Mouse (Mus musculus): Measurements from ENCODE around the gene Ly86. TPM values are rescaled to one million over a fixed set of nuclear protein-coding genes. Genes with fewer than 3 reads are reported as not detected.
A peak's percentile ranks its signal among the peaks of the same experiment; 100 is the strongest.

Gene Ly86
- total and polyA plus RNA-seq, 2 experiments from 2014 or later, result 5.2 to 11.3 TPM

- ATAC-seq (no peak), DNase-seq (no peak)
- WGBS, result 69% methylated on average over 6 of the region's 6 CpGs
- H3K27me3 ChIP-seq (ENCODE audit: insufficient read depth, low read length), result no peaks in the 10 kb centered on the region; the same call in 1 of the 2 replicates
- H3K4me3 ChIP-seq (ENCODE audit: low read depth, low read length), result no peak overlapping the region
- no peak overlapping the region for H3K27ac ChIP-seq (ENCODE audit: low read depth, low read length)
- H3K4me2 ChIP-seq (ENCODE audit: low read depth), result no peak overlapping the region
- H3K36me3 ChIP-seq (ENCODE audit: insufficient read depth), result no peaks in the 10 kb centered on the region
- H3K4me1 ChIP-seq (ENCODE audit: insufficient read depth), result peaks cover 4% of the 10 kb centered on the region
- no peak overlapping the region for H3K9ac ChIP-seq
- no peaks in the 10 kb centered on the region for H3K9me3 ChIP-seq (ENCODE audit: low read length)
- no peak for TF ChIP-seq CTCF (IDR thresholded peaks at IDR 0.05; ENCODE audit: low read depth)
These were observed 109.3 kb downstream of the Ly86 start for GRCm38 (mm10) chr13:37454356-37454755.

GRCm38 (mm10) chr13:37455561-37455960 is 110.6 kb downstream of the Ly86 start:
- Histone ChIP-seq H3K36me3 (ENCODE audit: insufficient read depth) (no peaks in the 10 kb centered on the region), H3K27ac (ENCODE audit: low read depth, low read length) (no peak overlapping the region), H3K9ac (no peak overlapping the region), H3K4me3 (ENCODE audit: low read depth, low read length) (no peak overlapping the region), H3K9me3 (ENCODE audit: low read length) (no peaks in the 10 kb centered on the region), H3K4me2 (ENCODE audit: low read depth) (no peak overlapping the region), H3K4me1 (ENCODE audit: insufficient read depth) (peaks cover 4% of the 10 kb centered on the region), H3K27me3 (ENCODE audit: insufficient read depth, low read length) (no peaks in the 10 kb centered on the region; the same call in 1 of the 2 replicates)
- no peak for ATAC-seq
- WGBS, result 85% methylated on average over 3 of the region's 3 CpGs
- TF ChIP-seq CTCF (IDR thresholded peaks at IDR 0.05; ENCODE audit: low read depth), result no peak
- no peak for DNase-seq

GRCm38 (mm10) chr13:37457007-37457827 is 112.2 kb downstream of the Ly86 start:
- H3K9ac ChIP-seq, result no peak overlapping the region
- DNase-seq (peak; percentile 72), ATAC-seq (peak; percentile 79)
- H3K27ac ChIP-seq (ENCODE audit: low read depth, low read length), result peak overlapping the region; percentile 54
- no peaks in the 10 kb centered on the region for H3K9me3 ChIP-seq (ENCODE audit: low read length)
- 34% methylated on average over 11 of the region's 11 CpGs for WGBS
- H3K4me2 ChIP-seq (ENCODE audit: low read depth), result no peak overlapping the region
- TF ChIP-seq CTCF (IDR thresholded peaks at IDR 0.05; ENCODE audit: low read depth), result 0 out of 2 replicates have a peak, but pooled peaks have one; percentile 29
- H3K4me3 ChIP-seq (ENCODE audit: low read depth, low read length), result no peak overlapping the region
- no peaks in the 10 kb centered on the region; the same call in 1 of the 2 replicates for H3K27me3 ChIP-seq (ENCODE audit: insufficient read depth, low read length)
- no peaks in the 10 kb centered on the region for H3K36me3 ChIP-seq (ENCODE audit: insufficient read depth)
- peaks cover 3% of the 10 kb centered on the region for H3K4me1 ChIP-seq (ENCODE audit: insufficient read depth)

GRCm38 (mm10) chr13:37458557-37458956 is 113.5 kb downstream of the Ly86 start:
- ATAC-seq, result no peak

GRCm38 (mm10) chr13:37459022-37459421 is 114.0 kb downstream of the Ly86 start:
- Histone ChIP-seq H3K9ac (no peak overlapping the region), H3K27ac (ENCODE audit: low read depth, low read length) (no peak overlapping the region), H3K27me3 (ENCODE audit: insufficient read depth, low read length) (no peaks in the 10 kb centered on the region; the same call in 1 of the 2 replicates), H3K4me1 (ENCODE audit: insufficient read depth) (no peaks in the 10 kb centered on the region), H3K9me3 (ENCODE audit: low read length) (no peaks in the 10 kb centered on the region), H3K36me3 (ENCODE audit: insufficient read depth) (no peaks in the 10 kb centered on the region), H3K4me3 (ENCODE audit: low read depth, low read length) (no peak overlapping the region), H3K4me2 (ENCODE audit: low read depth) (no peak overlapping the region)
- no peak for DNase-seq
- WGBS, result 72% methylated on average over 10 of the region's 10 CpGs
- no peak for TF ChIP-seq CTCF (IDR thresholded peaks at IDR 0.05; ENCODE audit: low read depth)
- no peak for ATAC-seq

More at GRCm38 (mm10) chr13:37458557-37458956, 113.5 kb downstream of the Ly86 start:
- Histone ChIP-seq H3K27ac (ENCODE audit: low read depth, low read length) (no peak overlapping the region), H3K4me1 (ENCODE audit: insufficient read depth) (no peaks in the 10 kb centered on the region), H3K4me3 (ENCODE audit: low read depth, low read length) (no peak overlapping the region), H3K9me3 (ENCODE audit: low read length) (no peaks in the 10 kb centered on the region), H3K4me2 (ENCODE audit: low read depth) (no peak overlapping the region), H3K27me3 (ENCODE audit: insufficient read depth, low read length) (no peaks in the 10 kb centered on the region; the same call in 1 of the 2 replicates), H3K36me3 (ENCODE audit: insufficient read depth) (no peaks in the 10 kb centered on the region), H3K9ac (no peak overlapping the region)
- TF ChIP-seq CTCF (IDR thresholded peaks at IDR 0.05; ENCODE audit: low read depth), result no peak
- no peak for DNase-seq
- 79% methylated on average over 5 of the region's 5 CpGs for WGBS

GRCm38 (mm10) chr13:37459957-37460930 is 115.2 kb downstream of the Ly86 start:
- WGBS, result 72% methylated on average over 28 of the region's 28 CpGs
- ATAC-seq, result no peak
- Histone ChIP-seq H3K4me1 (ENCODE audit: insufficient read depth) (no peaks in the 10 kb centered on the region), H3K27me3 (ENCODE audit: insufficient read depth, low read length) (no peaks in the 10 kb centered on the region; the same call in 1 of the 2 replicates), H3K27ac (ENCODE audit: low read depth, low read length) (no peak overlapping the region), H3K36me3 (ENCODE audit: insufficient read depth) (no peaks in the 10 kb centered on the region), H3K9me3 (ENCODE audit: low read length) (no peaks in the 10 kb centered on the region), H3K9ac (no peak overlapping the region), H3K4me2 (ENCODE audit: low read depth) (no peak overlapping the region), H3K4me3 (ENCODE audit: low read depth, low read length) (no peak overlapping the region)
- no peak for DNase-seq
- no peak for TF ChIP-seq CTCF (IDR thresholded peaks at IDR 0.05; ENCODE audit: low read depth)

Data from forebrain, postnatal 0 days (tissue).